Mouse (Mus musculus) midbrain, embryonic 16.5 days (tissue): ENCODE measurements around the gene Mical2. TPM values are rescaled to one million over a fixed set of nuclear protein-coding genes. Genes with fewer than 3 reads are reported as not detected.

Source experiments
- ATAC-seq: fragments of 200-750 bp; cut with Nextera tagmentation; 2 replicates; pipeline ENCODE4 v1.8.0; 2017; ENCODE audit warnings: moderate TSS enrichment
- H3K27ac ChIP-seq: fragments of 300-500 bp; sonication (generic); 2 replicates; pipeline ENCODE4 v1.5.1; 2014; ENCODE audit warnings: mild to moderate bottlenecking, low read length, mixed read lengths
- H3K27me3 ChIP-seq: fragments of 300-500 bp; sonication (generic); 2 replicates; pipeline ENCODE4 v1.6.1; 2014; ENCODE audit warnings: low read depth, low read length, mixed read lengths; ENCODE audit not compliant: control insufficient read depth, insufficient read depth
- H3K36me3 ChIP-seq: fragments of 300-500 bp; sonication (generic); 2 replicates; pipeline ENCODE4 v1.6.1; 2014; ENCODE audit warnings: mild to moderate bottlenecking, low read length, moderate library complexity, mixed read lengths; ENCODE audit not compliant: control insufficient read depth, insufficient read depth
- H3K4me1 ChIP-seq: fragments of 300-500 bp; sonication (generic); 2 replicates; pipeline ENCODE4 v1.6.1; 2014; ENCODE audit warnings: mild to moderate bottlenecking, low read length, mixed read lengths; ENCODE audit not compliant: control insufficient read depth, insufficient read depth
- H3K4me2 ChIP-seq: fragments of 300-500 bp; sonication (generic); 2 replicates; pipeline ENCODE4 v1.6.1; 2014; ENCODE audit warnings: mild to moderate bottlenecking, low read length, mixed read lengths
- H3K4me3 ChIP-seq: fragments of 300-500 bp; sonication (generic); 2 replicates; pipeline ENCODE4 v1.5.1; 2014; ENCODE audit warnings: low read depth, mild to moderate bottlenecking, low read length, moderate library complexity, mixed read lengths
- H3K9ac ChIP-seq: fragments of 300-500 bp; sonication (generic); 2 replicates; pipeline ENCODE4 v1.6.1; 2014; ENCODE audit warnings: low read depth, low read length, mixed read lengths
- H3K9me3 ChIP-seq: fragments of 300-500 bp; sonication (generic); replicated peaks from 2 replicates; pipeline ENCODE4 v1.6.1; 2014; ENCODE audit warnings: mild to moderate bottlenecking, low read length, mixed read lengths; ENCODE audit not compliant: control insufficient read depth, poor library complexity, severe bottlenecking
- WGBS: fragments of 180-500 bp; shearing (Covaris S2); extraction: QIAGEN DNeasy Blood & Tissue Kit; methylation state at CpG from one replicate; pipeline ENCODE4 v1.1.7; 2014; 5-methylcytosine and 5-hydroxymethylcytosine counted together
- polyA plus RNA-seq: library from polyadenylated mRNA; unstranded; fragments of >200 nt; fragmentation: Nextera tagmentation; extraction: Ambion mirVana; gene quantifications from 2 replicates; pipeline ENCODE4 v1.2.1, GENCODE M21; 2015

Mical2 gene
- polyA plus RNA-seq, 1 experiment from 2014 or later = 5.1 TPM

- Histone ChIP-seq H3K27me3 (no peaks in the 10 kb centered on the region), H3K9ac (no peak overlapping the region), H3K27ac (no peak overlapping the region), H3K4me1 (peaks cover 11% of the 10 kb centered on the region), H3K9me3 (no peaks in the 10 kb centered on the region), H3K4me3 (no peak overlapping the region), H3K36me3 (no peaks in the 10 kb centered on the region), H3K4me2 (no peak overlapping the region)
- no peak for ATAC-seq
- WGBS = 81% methylated on average over 4 of the region's 4 CpGs
Measured at GRCm38 (mm10) chr7:112235493-112235892, 9.8 kb downstream of the Mical2 start.

- 89% methylated on average over 7 of the region's 7 CpGs for WGBS
- H3K36me3 ChIP-seq = no peaks in the 10 kb centered on the region
- no peak for ATAC-seq
- no peak overlapping the region for H3K9ac ChIP-seq
- H3K4me2 ChIP-seq = no peak overlapping the region
- H3K27ac ChIP-seq = no peak overlapping the region
- no peak overlapping the region for H3K4me3 ChIP-seq
- no peaks in the 10 kb centered on the region for H3K27me3 ChIP-seq
- H3K9me3 ChIP-seq = no peaks in the 10 kb centered on the region
- H3K4me1 ChIP-seq = peaks cover 11% of the 10 kb centered on the region
Measured at GRCm38 (mm10) chr7:112237211-112237610, 11.6 kb downstream of the Mical2 start.

GRCm38 (mm10) chr7:112237868-112238267, 12.2 kb downstream of the Mical2 start:
- WGBS = 51% methylated on average over 3 of the region's 3 CpGs
- Histone ChIP-seq H3K36me3 (no peaks in the 10 kb centered on the region), H3K9ac (no peak overlapping the region), H3K27me3 (no peaks in the 10 kb centered on the region), H3K9me3 (no peaks in the 10 kb centered on the region), H3K4me2 (no peak overlapping the region), H3K27ac (no peak overlapping the region), H3K4me3 (no peak overlapping the region), H3K4me1 (peaks cover 11% of the 10 kb centered on the region)
- no peak for ATAC-seq

GRCm38 (mm10) chr7:112238768-112239728, 13.4 kb downstream of the Mical2 start:
- Histone ChIP-seq H3K27ac (no peak overlapping the region), H3K9me3 (no peaks in the 10 kb centered on the region), H3K4me1 (peaks cover under 1% of the 10 kb centered on the region), H3K27me3 (no peaks in the 10 kb centered on the region), H3K9ac (no peak overlapping the region), H3K36me3 (no peaks in the 10 kb centered on the region), H3K4me3 (no peak overlapping the region), H3K4me2 (no peak overlapping the region)
- 78% methylated on average over 10 of the region's 10 CpGs for WGBS
- no peak for ATAC-seq

GRCm38 (mm10) chr7:112240748-112241147, 15.1 kb downstream of the Mical2 start:
- no peaks in the 10 kb centered on the region for H3K9me3 ChIP-seq
- WGBS = 87% methylated on average over 2 of the region's 2 CpGs
- no peaks in the 10 kb centered on the region for H3K36me3 ChIP-seq
- H3K4me3 ChIP-seq = no peak overlapping the region
- no peak overlapping the region for H3K27ac ChIP-seq
- no peak overlapping the region for H3K9ac ChIP-seq
- H3K4me1 ChIP-seq = no peaks in the 10 kb centered on the region; the same call in 1 of the 2 replicates
- no peaks in the 10 kb centered on the region for H3K27me3 ChIP-seq
- H3K4me2 ChIP-seq = no peak overlapping the region
- no peak for ATAC-seq

- 54% methylated on average over 8 of the region's 8 CpGs for WGBS
- no peak overlapping the region for H3K4me2 ChIP-seq
- H3K27me3 ChIP-seq = no peaks in the 10 kb centered on the region
- H3K36me3 ChIP-seq = no peaks in the 10 kb centered on the region
- H3K4me1 ChIP-seq = no peaks in the 10 kb centered on the region; the same call in 1 of the 2 replicates
- 0 out of 2 replicates have a peak, but pooled peaks have one; percentile 34 for ATAC-seq
- no peak overlapping the region for H3K4me3 ChIP-seq
- no peak overlapping the region for H3K27ac ChIP-seq
- H3K9ac ChIP-seq = no peak overlapping the region
- H3K9me3 ChIP-seq = no peaks in the 10 kb centered on the region
Measured at GRCm38 (mm10) chr7:112241211-112241944, 15.7 kb downstream of the Mical2 start.

GRCm38 (mm10) chr7:112241945-112242329, 16.3 kb downstream of the Mical2 start:
- Histone ChIP-seq H3K4me1 (no peaks in the 10 kb centered on the region; the same call in 1 of the 2 replicates), H3K27ac (no peak overlapping the region), H3K9ac (no peak overlapping the region), H3K36me3 (no peaks in the 10 kb centered on the region), H3K9me3 (no peaks in the 10 kb centered on the region), H3K4me3 (no peak overlapping the region), H3K4me2 (no peak overlapping the region), H3K27me3 (no peaks in the 10 kb centered on the region)
- ATAC-seq = no peak
- 75% methylated on average over 3 of the region's 3 CpGs for WGBS

- Histone ChIP-seq H3K27me3 (no peaks in the 10 kb centered on the region), H3K9ac (no peak overlapping the region), H3K27ac (no peak overlapping the region), H3K36me3 (no peaks in the 10 kb centered on the region), H3K9me3 (no peaks in the 10 kb centered on the region), H3K4me3 (no peak overlapping the region), H3K4me2 (no peak overlapping the region), H3K4me1 (no peaks in the 10 kb centered on the region; the same call in 1 of the 2 replicates)
- ATAC-seq = no peak
- 81% methylated on average over 6 of the region's 6 CpGs for WGBS
Measured at GRCm38 (mm10) chr7:112242587-112242986, 16.9 kb downstream of the Mical2 start.

- H3K4me2 ChIP-seq = no peak overlapping the region
- no peaks in the 10 kb centered on the region for H3K27me3 ChIP-seq
- H3K9me3 ChIP-seq = no peaks in the 10 kb centered on the region
- 59% methylated on average over 2 of the region's 2 CpGs for WGBS
- no peak overlapping the region for H3K9ac ChIP-seq
- no peak overlapping the region for H3K27ac ChIP-seq
- no peak overlapping the region for H3K4me3 ChIP-seq
- H3K36me3 ChIP-seq = no peaks in the 10 kb centered on the region
- ATAC-seq = no peak
- H3K4me1 ChIP-seq = no peaks in the 10 kb centered on the region
Measured at GRCm38 (mm10) chr7:112244071-112244470, 18.4 kb downstream of the Mical2 start.
